Mouse (Mus musculus): Measurements from ENCODE around the gene Gimap8.

Gimap8 gene

DNA sequence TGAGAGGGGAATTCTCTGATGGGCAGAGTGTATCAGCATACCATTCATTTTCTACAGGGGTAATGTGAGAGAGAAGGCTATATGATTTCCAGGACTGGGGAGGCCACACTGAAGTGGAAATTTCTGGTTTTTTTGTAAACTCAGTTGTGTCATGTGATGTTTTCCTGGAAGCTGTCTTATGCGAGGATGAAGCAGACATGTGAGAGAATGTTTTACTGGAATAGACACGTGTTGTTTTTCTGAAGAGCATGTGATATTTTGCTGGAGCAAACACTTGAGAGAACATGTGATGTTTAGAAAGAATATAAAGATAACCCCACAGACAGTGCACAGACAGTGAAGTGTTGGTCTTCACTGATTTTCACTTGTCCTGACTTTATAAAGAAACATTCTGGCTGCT lies 8.5 kb upstream of the Gimap8 start:
- DNase-seq, result no peak

- no peak for DNase-seq
These were observed 5.6 kb upstream of the Gimap8 start for GRCm38 (mm10) chr6:48641391-48641790.

DNA sequence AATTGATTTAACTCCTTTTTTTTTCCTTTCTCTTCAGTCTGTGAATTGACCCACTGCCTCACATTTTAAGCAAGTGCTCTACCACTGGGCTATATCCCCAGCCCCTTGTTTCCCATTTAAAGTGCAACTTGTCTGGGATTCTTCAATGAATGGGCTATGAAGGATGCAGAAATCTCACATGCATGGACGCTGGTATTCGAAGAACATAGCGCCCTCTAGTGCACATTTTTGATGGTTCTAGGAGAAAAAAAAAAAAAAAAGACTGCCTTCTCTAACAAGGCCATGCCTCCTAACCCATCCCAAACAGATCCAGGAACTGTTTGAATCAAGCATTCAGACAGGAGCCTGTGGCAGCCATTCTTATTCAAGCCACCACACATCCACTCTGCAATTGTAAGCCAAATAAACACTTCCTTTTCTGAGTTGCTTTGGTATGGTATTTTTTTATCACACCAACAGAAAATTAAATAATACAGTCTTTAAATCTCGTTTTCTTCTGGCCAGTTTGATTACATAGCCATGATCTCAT lies 4.2 kb upstream of the Gimap8 start:
- DNase-seq, result peak; percentile 75

DNA sequence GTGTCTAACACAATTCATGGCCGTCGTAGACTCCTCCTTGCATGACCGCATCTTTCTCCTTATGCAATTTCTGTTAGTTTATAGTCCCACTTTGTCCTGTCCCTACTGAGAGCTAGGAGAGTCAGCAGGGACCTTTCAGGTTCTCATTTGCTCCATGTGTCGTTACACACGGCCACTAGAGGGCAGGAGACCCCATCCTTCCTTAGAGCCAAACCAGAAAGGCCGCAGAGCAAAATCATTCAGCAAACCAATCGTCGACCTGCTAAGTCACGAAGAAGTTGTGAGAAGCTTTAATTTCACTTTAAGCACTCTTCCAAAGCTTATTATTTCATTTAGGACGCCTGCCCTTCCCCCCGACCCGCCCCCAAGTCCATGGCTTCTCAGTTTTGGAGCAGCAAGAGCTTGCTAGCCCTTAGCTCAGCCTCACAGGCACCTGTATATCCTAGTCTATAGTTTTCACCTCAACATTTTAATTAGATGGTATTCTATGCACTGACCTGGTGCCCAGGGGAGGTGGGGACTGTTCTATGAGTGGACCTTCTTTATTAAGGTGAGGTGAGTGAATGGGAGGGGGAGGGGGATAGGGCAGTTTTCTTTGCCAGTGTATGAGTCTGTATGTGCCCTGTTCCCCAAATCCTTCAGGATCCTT lies 1.2 kb upstream of the Gimap8 start:
- peak; percentile 88 for DNase-seq

GRCm38 (mm10) chr6:48646309-48646690 lies 734 bp upstream of the Gimap8 start:
- DNase-seq, result no peak

DNA sequence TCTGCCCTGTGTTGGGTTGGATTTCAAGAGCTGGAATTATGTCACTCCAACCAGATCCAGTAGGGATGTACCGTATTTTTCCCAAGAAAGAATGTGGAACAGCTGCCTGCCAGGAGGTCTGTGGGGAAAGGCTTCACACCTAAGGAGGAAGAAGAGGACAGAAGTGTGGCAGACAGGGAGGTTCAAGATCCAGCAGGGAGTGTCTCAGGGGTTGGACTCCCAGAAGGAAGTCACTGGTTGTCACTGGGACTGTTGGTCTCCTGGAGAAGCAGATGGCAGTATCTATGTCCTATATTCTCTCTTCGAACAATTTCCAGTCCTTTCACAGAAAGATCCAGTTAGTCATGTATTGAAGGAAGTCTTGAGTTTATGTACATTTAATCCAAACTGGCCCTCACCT lies 577 bp downstream of the Gimap8 start:
- DNase-seq, result peak; percentile 18

DNA sequence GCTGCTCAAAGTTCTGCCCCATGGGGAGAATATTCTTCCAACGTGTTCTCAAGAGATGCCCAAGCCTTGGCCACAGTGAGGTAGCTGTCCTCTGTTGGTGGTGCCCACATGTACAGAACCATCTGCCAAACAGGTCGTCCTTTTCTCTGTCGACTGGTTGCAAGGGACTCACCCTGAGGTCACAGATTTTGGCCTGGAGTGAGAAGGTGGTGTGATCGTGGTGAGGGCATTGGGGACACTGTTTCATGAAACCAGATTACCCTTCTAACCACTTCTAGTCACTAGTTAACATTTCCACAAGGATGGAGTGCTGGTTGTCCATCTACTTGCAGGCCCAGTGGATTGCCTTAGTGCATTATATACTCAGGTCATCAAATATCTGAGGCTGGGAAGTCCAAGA lies 1.7 kb downstream of the Gimap8 start:
- DNase-seq, result no peak

DNA sequence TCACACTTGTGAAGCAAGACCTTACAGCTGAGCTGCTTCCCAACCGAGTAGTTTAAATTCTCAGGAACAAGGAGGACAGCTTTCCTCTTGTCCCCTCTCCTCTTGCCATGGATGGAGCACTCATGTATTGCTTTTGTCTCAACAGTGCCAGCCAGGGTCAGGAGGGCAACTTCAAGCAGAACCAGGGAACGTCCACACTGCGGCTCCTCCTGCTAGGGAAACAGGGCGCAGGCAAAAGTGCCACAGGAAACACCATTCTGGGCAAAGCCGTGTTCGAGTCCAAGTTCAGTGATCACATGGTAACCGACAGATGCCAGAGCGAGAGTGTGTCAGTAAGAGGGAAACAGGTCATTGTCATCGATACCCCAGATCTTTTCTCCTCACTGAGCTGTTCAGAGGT lies 3.0 kb downstream of the Gimap8 start:
- no peak for DNase-seq

- DNase-seq, result no peak
These were observed 11.7 kb downstream of the Gimap8 start for GRCm38 (mm10) chr6:48658721-48659120.

- DNase-seq, result no peak
These were observed 17.7 kb downstream of the Gimap8 start for GRCm38 (mm10) chr6:48664750-48665149.

- no peak for DNase-seq
These were observed 18.4 kb downstream of the Gimap8 start for GRCm38 (mm10) chr6:48665471-48665870.

GRCm38 (mm10) chr6:48666159-48666586 lies 19.1 kb downstream of the Gimap8 start:
- no peak for DNase-seq

- DNase-seq, result no peak
These were observed 21.0 kb downstream of the Gimap8 start for GRCm38 (mm10) chr6:48668022-48668421.

GRCm38 (mm10) chr6:48669446-48669969 lies 22.5 kb downstream of the Gimap8 start:
- DNase-seq, result no peak

- DNase-seq, result no peak
These were observed 27.4 kb downstream of the Gimap8 start for GRCm38 (mm10) chr6:48674291-48675058.

DNA sequence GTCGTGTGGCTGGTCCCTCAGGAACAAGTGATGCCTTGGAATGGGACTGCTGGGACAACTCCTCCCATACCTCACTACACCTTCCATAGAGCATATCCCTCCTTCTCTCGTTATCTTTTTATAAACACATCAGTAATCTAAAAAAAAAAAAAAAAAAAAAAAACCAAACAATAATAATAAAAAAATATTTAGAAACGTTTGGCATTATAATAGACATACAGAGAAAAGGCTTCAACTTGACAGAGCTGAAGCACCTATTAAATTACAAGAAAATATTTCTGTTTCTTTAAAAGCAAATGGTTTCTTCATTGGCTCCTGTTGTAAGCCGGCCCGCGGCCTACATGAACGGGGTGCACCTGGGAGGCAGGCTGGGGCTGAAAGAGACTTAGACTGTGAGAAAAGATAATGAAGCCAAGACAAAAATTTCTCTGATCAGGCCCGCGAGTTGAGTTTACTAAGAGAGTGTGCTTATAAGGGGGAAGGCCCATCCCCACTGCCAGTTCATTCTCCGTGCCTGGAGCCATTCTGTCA lies 28.4 kb downstream of the Gimap8 start:
- no peak for DNase-seq

DNA sequence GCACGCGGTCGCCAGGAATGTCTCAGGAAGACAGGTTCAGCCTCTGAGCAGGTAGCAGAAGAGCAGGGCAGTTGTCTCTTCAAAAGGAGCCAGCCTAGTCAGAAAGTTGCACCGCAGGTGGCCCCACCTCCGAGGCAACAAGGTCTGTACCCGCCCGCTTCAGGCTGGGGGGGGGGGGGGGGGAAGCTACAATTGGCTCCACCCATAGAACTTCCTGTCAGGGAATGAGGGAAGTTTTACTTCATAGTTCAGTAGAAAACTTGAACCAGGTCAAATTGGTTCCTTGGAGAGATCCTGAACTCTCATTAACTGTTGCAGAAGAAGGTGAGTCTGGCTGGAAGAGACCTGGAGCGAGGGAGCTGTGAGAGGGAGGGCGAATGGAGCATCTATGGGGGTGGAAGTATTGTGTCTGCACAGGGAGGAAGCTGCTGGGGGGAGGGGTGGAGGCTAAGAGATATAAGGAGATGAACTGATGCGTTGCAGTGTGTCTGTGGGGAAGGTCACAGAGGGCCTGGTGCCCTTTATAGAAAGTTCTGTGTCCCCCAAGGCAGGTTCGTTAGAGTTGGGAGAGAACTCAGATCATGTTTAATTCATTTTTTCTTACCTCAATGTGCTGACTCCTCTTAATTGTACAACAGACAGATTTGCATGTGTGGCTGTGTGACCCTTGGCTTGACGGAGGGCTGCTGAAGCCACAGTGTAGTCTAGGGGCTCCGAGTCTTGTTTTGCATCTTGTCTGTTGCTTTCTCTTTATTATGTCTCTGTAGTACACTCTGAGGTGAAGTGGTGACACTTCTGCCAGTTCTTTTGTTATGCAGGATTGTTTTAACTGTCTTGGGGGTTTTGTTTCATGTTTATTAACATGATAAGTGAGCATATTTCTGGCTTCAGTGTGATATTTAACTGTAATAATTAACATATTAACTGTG lies 29.2 kb downstream of the Gimap8 start, which contains the start of gene Gimap9:
TSS of gene Gimap9 (plus strand) at position 199 of the 929 bp plus-strand sequence.
- peak; percentile 79 for DNase-seq

- no peak for DNase-seq
These were observed 29.9 kb downstream of the Gimap8 start for GRCm38 (mm10) chr6:48676860-48677415.

DNA sequence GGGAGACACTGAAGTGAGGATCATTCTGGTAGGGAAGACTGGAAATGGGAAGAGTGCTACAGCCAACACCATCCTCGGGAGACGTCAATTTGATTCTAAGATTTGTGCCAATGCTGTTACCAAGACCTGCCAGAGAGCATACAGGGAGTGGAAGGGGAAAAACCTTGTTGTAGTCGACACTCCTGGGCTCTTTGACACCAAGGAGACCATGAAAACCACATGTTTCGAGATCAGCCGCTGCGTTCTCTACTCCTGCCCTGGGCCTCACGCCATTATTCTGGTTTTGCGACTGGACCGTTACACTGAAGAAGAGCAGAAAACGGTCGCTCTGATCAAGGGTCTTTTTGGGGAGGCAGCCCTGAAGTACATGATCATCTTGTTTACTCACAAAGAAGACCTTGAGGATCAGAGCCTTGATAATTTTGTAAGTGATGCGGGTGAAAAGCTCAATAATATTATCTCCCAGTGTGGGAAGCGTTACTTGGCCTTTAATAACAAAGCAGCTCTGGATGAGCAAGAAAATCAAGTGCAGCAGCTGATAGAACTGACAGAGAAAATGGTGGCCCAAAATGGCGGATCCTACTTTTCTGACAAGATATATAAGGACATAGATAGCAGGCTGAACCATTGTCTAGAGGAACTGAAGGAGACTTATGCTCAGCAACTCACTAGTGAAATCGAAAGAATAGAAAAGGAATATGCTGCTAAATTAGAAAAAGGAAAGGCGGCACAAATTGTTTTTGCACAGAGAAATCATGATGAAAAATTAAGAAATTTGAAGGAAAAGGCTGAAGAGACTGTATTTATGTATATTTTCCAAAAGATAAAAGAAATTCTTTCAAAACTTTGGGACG lies 30.7 kb downstream of the Gimap8 start:
- DNase-seq, result no peak

GRCm38 (mm10) chr6:48678391-48678790 lies 31.4 kb downstream of the Gimap8 start:
- DNase-seq, result no peak

DNA sequence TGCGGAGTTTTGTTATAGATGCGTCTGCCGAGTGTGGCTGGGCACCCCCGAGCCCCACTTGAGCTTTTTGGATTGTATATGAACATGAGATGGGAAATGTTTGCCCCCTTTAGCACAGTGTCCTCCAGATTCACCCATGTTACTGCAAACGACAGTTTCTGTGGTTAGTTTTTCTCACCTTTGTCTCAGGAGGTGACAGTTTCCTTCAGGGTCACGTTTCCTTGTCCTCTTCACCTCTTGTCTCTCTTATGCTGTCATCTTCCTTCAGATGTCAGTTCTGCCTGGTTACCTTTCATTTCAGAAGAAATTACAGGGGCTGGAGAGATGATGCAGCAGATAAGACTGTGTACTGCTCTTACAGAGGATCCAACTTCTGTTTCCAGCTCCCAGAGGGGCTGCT lies 32.7 kb downstream of the Gimap8 start:
- DNase-seq, result no peak

Data from lung, postnatal 36 days (tissue).